Mouse (Mus musculus): ENCODE measurements at regions not wholly inside any gene's neighbourhood (a gene's known extent, or its start where the extent isn't known, plus 50 kb on each side); places are given as distances from the start of the nearest gene placed in this dataset.

DNA sequence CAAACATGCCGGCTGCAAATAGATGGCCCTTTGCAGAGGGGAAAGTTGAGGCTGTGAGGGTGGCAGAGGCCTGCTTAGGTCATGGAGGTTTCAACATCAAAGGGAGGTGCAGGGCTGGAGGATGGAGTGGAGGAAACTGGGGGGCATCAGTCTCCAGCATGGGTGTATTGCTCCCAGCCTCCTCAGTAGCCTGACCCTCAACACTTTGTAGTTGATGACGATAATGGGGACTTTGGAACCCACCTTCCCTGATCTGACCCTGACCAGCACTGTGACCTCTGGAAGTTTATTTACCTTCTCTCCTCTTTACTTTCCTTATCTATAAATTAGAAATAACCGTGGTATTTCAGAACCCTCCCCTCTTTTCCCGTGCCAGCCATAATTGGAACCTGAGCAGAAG is 56.2 kb downstream of the Gm26897 start:
- DNase-seq (ENCODE audit: low spot score in 2 of 2), result no peak

DNA sequence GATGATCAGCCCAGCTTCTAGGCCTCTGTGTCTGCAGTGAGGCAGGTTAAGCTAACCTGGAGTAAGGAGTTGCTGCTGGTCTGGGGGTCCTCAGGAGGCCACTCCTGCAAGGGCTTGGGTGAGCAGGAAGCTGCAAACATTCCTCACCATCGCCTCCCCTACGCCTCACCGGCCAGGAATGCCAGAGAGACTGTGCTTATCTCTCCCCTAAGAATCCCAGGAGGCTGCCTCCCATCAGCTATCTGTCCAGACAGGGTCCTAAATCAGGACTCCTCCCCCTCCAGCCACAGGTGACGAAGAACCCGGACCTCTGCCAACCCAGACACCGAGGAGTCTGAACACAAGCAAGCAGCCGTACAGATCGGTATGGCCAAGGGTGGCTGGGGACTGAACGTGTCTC is 56.8 kb downstream of the Gm26897 start:
- DNase-seq (ENCODE audit: low spot score in 2 of 2), result no peak

DNA sequence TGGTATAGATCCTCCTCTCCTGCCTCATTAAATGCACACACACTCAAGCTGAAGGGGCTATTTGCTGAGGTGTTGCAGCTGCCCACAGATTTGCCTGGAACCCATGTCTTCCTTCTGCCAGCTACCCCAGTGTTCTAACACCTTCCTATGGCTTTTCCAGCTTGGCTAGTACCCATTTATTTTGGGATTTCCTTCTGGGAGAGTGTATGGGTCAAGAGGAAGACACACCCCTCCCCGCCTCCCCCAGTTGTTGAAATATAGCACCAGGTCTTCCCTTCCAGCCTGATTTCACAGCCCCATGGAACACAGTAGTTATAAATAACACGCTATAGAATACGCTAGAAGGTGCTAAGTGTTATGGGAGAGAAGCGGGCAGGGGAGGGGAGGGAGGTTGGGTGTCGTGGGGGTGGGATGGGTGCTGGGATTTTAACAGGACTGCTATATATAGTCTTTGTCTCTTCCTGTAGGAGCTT is 57.4 kb downstream of the Gm26897 start:
- peak; percentile 10 to 19 for DNase-seq (ENCODE audit: low spot score in 2 of 2)

DNA sequence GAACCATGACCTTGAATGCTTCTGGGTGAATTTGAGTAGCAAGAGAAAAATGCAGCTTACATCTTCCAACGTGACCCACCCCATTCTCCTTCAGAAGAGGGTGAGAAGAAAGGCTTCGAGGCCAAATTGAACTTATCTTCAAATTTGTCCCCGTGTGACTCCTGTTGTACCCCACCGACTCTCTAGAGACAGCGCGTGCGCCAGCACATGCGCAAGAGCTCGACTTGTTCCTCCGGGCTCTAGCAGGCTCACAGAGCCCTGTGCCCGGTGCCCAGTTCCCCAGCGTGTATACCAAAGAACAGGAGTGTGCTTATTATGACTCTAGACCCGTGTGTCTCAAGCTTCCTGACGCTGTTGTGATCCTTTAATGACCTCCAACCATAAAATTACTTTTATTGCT is 59.0 kb downstream of the Gm26897 start:
- no peak for DNase-seq (ENCODE audit: low spot score in 2 of 2)

DNA sequence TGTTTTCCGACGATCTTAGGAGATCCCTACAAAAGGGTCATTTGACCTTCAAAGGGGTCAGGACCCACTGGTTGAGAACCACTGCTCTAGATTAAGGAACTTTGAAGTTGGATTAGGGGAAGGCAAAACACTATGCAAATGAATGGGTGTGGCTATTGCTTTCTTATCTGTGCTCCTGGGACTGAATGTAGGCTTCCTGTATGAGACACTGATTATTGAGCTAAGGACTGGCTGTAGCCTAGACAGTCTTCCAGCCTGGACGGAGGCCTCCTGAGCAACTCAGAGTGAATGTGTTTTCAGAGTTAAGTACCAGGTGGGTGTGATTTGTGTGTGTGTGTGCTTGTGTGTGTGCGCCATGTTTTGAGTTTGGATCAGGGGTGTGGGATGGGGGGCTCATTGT is 59.5 kb downstream of the Gm26897 start:
- DNase-seq (ENCODE audit: low spot score in 2 of 2), result no peak

DNA sequence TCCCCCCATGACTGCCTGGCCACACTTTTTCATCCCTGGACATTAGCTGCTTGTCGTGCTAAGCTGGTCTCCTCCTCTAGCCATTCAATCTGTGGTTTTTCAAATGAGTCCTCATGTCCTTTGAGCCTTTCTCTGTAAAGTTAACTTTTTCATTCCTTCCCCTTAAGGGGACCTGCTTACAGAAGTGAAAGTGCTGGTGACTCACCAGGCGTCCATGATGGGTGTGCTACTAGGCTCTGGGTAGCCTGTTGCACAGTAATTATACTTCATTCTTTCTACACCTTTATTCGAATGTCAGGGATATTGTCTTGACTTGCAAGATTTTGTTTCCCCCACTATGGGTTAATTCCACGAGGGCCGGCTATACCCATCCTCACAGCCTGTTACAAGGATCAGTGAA is 63.2 kb downstream of the Gm26897 start:
- no peak for DNase-seq (ENCODE audit: low spot score in 2 of 2)

DNA sequence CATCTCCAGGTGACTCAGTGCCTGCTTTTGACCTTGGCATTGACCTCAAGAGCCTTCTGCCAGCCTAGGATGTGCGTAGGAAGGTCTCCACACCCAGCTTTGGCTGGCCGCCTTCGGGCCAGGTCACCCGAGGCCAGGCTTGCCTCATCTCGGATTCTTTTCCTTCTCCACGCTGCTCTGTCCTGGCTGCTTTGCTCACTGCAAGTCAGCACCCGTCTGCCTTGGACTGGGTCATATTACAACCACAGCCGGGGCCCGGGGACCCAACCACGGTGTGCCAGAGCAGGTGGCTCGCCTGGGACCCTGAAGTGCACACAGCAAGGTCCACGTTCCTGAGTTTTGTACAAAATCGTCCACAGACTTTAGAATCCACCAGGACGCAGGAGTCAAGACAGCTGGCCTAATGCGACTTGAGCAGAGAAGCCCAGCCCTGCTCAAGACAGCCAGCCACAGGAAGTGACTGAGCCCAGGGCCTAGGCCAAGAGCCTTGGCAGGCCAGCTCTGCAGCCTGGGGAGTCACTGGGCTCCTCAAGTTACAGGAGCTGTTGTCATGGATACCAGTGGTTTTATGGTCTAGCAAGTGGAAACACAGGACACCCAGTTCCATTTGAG is 66.1 kb downstream of the Gm26897 start:
- DNase-seq (ENCODE audit: low spot score in 2 of 2), result no peak

DNA sequence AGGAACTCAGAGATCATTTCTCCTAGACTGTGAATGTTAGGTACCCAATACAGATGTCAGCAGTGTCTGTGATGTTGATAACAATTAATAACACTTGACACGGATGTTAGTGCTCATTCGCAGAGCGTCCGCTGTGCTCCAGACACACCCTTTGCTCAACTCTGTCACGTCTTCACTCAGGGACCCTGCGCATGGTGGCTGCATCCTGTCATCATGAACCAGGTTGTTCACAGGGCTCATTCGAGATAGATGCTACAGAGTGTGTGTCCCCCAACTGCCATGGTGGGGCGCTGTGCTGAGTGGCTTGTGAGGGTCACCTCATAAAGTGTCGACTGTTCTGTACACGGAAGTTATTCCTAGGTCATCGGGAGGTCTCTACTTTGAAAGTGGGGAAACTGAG is 66.8 kb downstream of the Gm26897 start:
- no peak for DNase-seq (ENCODE audit: low spot score in 2 of 2)

DNA sequence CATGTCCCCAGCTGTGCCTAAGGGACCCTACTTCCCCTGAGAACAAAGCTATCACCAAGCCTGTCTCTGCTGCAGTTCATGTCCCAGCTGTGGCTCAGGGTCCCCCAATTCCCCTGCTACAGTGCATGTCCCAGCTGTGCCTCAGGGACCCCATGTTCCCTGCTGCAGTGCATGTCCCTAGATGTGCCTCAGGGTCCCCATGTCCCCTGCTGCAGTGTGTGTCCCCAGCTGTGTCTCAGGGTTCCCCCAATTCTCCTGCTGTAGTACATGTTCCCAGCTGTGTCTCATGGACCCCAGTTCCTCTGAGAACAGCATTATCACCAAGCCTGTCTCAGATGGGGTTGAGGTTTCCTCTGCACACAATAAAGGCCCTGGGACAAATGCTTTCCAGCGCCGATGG is 67.3 kb downstream of the Gm26897 start:
- no peak for DNase-seq (ENCODE audit: low spot score in 2 of 2)

DNA sequence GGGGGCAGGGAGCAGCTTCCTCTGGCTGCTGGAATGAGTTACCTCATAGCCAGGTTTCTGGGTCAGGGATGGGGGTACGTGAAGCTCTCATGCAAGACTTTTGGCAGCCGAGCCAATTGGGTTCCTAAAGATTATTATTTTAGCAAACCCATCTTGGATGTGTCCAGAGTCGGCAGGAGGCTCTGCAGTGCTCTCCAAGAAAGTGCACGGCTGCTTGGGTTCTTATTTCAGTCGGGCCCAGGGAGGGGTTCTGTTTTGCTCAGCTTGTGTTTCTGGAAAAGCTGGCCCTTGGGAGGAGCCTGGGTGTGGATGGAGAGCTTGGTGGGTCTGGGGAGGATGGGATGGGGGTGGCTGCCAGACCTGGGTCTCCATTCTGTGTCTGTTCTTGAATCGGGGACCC is 70.8 kb downstream of the Gm26897 start:
- no peak for DNase-seq (ENCODE audit: low spot score in 2 of 2)

DNA sequence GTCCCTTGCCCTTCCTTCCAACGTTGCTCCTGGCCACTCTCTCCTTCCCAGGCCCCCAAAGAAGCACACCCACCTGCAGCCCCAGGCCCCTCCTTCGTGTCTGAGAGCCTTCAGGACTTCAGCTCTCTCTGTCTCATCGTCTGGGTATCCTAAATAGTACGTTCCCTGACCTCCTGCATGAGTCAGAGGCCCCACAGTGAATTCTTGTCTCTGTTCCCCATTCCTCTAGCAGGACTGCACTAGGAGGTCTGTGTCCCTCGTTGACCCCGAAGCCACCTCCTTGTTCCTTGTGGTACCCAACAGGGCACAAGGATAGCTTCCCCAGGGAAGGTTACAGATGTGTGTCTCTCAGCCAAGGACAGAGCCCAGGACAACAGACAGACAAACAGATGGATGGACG is 71.4 kb downstream of the Gm26897 start:
- DNase-seq (ENCODE audit: low spot score in 2 of 2), result no peak

DNA sequence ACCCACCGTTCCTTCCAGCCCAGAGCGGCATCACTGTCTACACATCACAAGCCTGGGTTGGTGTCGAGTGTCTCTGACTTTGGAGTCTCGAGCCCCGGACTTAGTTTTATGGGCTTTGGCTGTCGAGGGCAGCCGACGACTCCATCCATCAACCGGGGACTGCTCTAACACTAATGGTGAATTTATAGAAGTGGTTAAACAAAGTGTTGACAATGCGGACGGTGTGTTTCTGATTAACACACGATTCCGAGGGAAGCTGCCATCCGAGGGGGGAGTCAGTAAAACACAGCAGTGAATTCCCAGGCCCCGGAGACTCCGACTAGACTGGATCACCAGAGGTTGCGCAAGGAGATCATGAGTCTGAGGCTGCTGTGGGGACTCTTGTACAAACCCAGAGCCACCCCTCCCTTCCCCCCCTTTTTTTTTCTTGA is 72.1 kb downstream of the Gm26897 start:
- DNase-seq (ENCODE audit: low spot score in 2 of 2), result no peak

DNA sequence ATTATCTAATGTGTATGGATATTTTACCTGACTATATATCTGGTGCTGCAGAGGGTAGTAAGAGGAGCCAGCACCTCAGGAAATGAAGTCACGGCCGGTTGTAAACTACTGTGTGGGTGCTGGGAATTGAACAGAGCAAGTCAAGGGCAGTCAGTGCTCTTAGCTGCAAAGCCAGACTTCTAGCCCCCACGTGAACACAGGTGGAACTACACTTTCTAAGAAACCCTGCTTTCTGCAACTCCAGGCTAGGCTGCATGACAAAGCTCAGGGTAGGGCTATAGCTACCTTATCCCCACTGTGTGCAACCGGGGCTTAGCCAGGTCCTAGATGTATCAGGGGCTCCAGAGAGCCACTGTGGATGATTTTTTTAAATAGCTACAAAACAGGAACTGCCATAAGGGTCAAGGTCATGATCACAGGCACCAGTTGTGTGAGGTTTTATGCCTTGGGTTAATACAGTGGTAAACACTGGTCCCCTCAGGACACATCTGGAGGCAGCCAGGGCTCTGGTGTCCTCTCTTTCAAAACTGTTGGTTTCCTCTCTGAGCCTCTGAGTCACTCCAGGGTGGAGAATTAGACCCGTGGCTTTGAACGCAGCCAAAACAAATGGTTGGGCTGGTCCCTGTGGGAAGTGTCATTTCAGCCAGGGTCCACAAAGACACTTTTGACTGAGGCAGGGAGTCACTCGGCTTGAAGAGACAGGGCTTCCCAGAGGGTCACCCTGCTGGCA is 76.5 kb downstream of the Gm26897 start:
- no peak for DNase-seq (ENCODE audit: low spot score in 2 of 2)

DNA sequence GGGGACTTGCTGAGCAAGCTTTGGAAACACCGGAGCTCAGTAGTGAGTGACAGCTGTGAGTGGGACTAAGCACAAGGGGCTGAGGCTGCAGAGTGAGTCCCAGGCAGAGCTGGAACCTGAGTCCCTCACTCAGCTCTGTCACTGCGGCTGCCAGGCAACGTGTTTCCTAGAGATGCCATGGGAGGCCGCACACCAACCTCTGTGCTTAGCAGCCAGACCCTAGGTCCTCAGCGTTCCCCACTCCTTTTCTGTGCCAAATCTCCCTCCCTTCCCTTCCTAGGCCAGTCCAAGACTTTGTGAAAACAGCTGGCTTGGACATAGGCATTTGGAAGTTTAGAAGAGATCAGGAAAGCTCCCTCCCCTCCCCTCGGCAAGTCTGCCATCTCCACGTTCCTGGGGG is 78.9 kb downstream of the Gm26897 start:
- no peak for DNase-seq (ENCODE audit: low spot score in 2 of 2)

DNA sequence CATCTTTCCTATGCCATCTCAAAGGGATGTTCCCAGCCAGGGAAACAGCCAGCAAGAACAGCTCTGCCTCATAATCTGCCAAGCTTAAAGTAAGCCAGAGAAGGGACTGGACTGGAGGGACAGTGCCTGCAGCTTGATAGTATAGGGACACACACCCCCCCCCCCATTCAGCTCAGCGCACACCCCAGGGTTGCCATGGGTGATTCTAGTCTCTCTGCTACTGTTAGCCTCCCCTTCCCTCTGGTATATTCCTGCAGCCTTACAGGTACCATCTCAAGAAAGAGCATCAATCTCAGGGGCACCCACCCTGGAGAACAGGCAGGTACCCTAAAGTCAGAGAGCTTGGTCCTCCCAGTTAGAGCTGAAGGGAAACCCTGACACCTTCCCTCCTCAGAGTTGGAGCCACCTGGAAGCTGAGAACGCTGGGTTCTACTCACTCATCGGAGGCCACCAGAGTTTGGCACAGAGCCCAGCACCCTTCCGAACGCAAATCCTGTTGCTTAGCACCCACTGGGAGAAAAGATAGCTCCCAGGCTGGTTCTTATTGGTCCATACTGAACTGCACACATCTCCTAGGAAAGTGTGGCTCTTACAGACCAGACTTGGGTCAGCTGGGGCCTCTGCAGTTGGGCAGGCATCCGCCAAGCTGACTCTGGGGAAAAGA is 79.5 kb downstream of the Gm26897 start:
- peak; percentile 45 to 69 for DNase-seq (ENCODE audit: low spot score in 2 of 2)

DNA sequence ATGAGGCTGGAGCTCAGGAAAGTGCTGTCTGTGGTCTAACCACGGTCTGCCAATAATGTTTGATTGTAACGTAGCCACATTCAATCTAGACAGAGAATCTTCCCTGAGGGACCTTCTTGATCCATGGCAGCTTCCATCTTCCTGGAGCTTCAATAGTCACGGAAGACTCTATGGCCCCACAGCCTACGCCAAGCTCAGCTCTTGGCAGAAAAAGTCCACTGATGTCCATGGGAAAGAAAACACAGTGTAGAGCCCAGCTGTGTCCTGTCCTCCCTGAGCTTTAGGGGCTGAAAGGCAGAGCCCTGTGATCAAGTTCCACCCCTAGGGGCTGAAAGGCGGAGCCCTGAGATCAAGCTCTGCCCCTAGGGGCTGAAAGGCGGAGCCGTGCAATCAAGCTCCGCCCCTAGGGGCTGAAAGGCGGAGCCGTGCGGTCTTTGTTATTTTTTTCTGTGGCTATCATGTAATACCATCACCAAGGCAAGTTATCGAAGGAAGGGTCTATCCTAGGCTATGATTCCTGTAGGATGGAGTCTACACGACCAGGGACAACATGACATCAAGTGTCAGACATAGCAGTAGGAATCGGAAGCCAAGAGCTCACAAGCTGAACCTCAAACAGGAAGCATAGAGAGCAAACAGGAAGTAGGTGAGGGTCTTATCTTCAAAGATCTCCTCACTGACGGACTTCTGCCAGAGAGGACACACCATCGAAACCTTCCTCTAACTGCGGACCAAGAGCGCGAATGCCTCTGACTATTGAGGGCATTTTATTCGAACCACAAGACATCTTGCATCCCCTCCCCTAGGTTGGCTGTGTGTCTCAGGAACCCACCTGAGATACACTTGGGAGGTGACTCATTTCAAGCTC is 81.4 kb downstream of the Gm26897 start:
- DNase-seq (ENCODE audit: low spot score in 2 of 2), result no peak

DNA sequence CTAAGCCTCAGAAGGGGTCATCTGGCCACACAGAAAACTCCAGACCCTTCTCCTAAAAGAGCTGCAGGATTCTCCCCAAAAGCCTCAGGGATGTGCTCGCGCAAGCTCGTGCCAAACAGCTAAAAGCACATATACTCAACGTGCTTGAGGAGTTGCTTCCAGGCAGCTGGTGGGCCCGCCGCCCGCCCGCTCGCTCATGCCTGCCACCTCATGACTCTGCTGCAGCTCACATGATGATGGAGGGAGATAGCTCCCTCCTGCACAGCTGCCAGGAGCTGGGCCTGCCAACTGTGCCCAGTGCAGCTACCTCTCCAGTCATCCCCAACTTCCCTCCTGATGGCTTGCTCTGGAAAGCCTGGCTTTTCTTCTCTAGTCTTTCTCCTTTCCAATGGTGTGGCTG is 87.2 kb downstream of the Gm26897 start:
- no peak for DNase-seq (ENCODE audit: low spot score in 2 of 2)

DNA sequence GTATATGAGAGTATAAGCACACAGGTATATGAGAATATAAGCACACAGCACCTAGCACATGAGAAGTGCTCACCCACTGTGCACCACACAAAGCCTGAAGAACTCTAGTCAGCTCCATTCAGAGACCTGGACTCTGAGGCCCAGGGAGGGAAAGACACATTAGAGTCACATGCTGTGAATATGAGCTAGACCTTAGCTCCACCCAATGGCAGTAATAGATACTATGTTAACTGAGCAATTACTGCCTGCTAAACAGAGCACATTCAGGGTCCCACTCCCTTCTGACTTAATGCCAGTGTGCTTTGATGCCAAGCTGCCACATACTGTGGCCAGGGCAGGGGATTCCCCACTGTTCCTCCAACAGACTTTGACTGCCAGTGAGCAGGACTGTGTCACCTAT is 89.2 kb downstream of the Gm26897 start:
- no peak for DNase-seq (ENCODE audit: low spot score in 2 of 2)

DNA sequence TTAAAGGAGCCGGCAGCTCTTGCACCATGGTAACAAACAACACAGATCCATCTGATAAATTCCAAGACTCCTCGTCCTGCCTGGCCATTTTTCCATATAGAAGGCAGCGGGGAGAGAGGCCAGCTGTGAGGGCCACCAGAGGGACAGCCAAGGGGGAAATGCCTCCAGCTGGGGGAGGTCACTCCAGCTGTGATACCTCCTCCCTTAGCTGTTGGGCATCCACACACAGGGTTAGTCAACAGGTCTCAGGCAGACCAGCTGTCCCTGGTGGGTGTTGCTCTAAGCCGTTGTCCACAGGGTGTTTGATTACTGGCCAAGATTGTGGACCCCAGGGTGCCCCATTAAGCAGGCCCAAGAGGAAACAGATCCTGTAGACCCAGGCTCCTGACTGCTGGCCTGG is 89.7 kb downstream of the Gm26897 start:
- DNase-seq (ENCODE audit: low spot score in 2 of 2), result no peak

DNA sequence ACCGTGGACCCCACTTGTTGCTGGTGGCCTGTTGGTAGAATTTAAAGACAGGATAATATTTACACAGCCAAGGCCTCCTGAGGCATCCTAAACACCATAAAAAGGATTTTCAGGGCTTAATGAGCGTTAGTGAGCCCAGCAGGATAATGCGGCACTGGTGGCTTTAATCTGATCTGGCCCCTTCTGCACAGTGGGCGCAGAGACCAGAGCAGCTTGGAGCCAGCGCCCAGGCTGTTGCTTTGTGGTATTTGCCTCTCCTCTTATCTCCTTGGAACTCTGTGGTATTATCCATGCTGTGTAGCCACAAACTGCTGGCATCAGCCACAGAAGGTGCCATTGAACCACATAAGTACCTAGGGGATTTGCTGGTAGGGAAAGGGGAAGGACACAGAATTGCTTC is 90.1 kb downstream of the Gm26897 start:
- no peak for DNase-seq (ENCODE audit: low spot score in 2 of 2)

DNA sequence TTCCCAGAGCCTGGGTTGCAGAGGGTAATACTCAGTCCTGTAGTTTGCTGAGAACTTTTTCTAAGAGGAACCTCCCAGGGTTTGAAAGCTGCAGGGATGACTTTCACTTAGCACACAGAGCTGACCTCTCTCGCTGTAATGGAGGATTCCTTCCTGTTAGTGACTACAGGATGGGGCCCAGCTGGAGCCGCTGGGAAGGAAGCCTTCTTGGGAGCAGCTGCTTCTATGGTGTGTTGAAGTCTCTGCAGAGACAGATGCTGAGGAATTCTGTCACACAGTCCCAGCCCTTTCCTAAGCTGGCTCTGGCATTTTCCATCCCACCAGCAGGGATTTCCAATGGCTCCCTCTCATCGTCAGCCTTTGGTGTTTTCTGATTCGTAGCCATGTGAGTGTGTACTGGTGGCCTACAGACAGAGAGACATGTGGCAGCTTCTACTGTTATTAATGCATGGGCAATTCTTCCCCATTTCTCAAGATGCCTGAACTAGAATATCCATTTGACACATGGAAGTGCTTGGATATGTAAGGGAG is 90.9 kb downstream of the Gm26897 start:
- no peak for DNase-seq (ENCODE audit: low spot score in 2 of 2)

DNA sequence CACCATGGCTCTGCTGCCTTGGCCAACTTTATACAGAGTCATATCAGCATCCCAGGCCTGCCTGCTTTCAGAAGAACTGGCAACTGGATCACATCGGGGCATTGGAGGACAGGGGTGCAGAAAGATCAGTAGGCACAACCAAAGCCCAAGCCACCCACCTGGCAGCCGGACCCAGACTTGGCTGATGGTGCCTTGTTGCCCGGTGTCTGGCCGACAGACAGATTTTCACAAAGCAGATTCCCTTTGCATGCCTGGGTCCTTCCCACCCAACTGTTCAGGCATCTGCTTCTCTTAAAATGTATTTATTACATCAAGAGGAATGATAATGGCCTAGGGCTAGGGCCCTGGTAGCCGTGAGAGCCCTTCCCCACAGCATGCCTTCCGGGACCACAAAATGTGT is 96.2 kb downstream of the Gm26897 start:
- no peak for DNase-seq (ENCODE audit: low spot score in 2 of 2)
